Mouse (Mus musculus) spleen, adult 2 months (tissue): Measurements from ENCODE around the gene Gcm1. TPM values are rescaled to one million over a fixed set of nuclear protein-coding genes. Genes with fewer than 3 reads are reported as not detected.
"Not testable (repeated sequence)": the region's sequence is repeated elsewhere in the genome, so short reads cannot be mapped to it uniquely, and the experiment has no call there.

ENCODE experiments used
- DNase-seq, 2 experiments: peaks; one replicate each; pipeline versions ENCODE4 v3.0.0 to v3.0.0-alpha.2; 2012 to 2021; ENCODE audit warnings: low spot score in 2 of 2, low read depth in 1 of 2
- H3K27ac ChIP-seq: fragments of 200-500 bp; 2 replicates; pipeline ENCODE4 v1.5.1; 2012; ENCODE audit warnings: low read length, inconsistent platforms; ENCODE audit not compliant: insufficient read depth
- H3K27me3 ChIP-seq: fragments of 200-500 bp; 2 replicates; pipeline ENCODE4 v1.6.1; 2012; ENCODE audit warnings: mild to moderate bottlenecking, moderate library complexity, low read length, inconsistent platforms; ENCODE audit not compliant: control insufficient read depth, insufficient read depth
- H3K36me3 ChIP-seq: fragments of 200-500 bp; 2 replicates; pipeline ENCODE4 v1.6.1; 2012; ENCODE audit warnings: mild to moderate bottlenecking, low read length, inconsistent platforms; ENCODE audit not compliant: control insufficient read depth, insufficient read depth
- H3K4me1 ChIP-seq: fragments of 200-500 bp; 2 replicates; pipeline ENCODE4 v1.6.1; 2011; ENCODE audit warnings: inconsistent platforms; ENCODE audit not compliant: control insufficient read depth, insufficient read depth, insufficient read length
- H3K4me3 ChIP-seq: fragments of 200-500 bp; 2 replicates; pipeline ENCODE4 v1.5.1; 2011; ENCODE audit warnings: mild to moderate bottlenecking, inconsistent platforms; ENCODE audit not compliant: insufficient read depth, insufficient read length; ENCODE audit errors: extremely low read depth
- CTCF ChIP-seq: fragments of 200-500 bp; IDR thresholded peaks from 2 replicates; pipeline ENCODE4 v1.5.1; 2011; ENCODE audit warnings: mild to moderate bottlenecking, inconsistent platforms; ENCODE audit not compliant: insufficient read depth, insufficient read length, insufficient replicate concordance; ENCODE audit errors: extremely low read depth
- POLR2A ChIP-seq: fragments of 200-500 bp; IDR thresholded peaks from 2 replicates; pipeline ENCODE4 v1.6.1; 2011; ENCODE audit warnings: low read depth, low read length, inconsistent platforms
- WGBS: fragments of 180-500 bp; shearing (Covaris S2); methylation state at CpG from one replicate; pipeline ENCODE4 v1.1.7; 2018; 5-methylcytosine and 5-hydroxymethylcytosine counted together
- polyA plus RNA-seq: library from polyadenylated mRNA; depleted of rRNA; stranded (reverse); fragments of >200 nt; gene quantifications from 2 replicates; pipeline ENCODE4 v1.2.3, GENCODE M21; 2012

Gcm1 gene
- polyA plus RNA-seq, 1 experiment, result not detected

GRCm38 (mm10) chr9:78064121-78064520 lies 12.4 kb downstream of the Gcm1 start:
- 85% methylated on average over 10 of the region's 10 CpGs for WGBS
- H3K4me3 ChIP-seq, result no peak overlapping the region
- no peak for TF ChIP-seq POLR2A
- no peak for TF ChIP-seq CTCF
- H3K36me3 ChIP-seq, result no peaks in the 10 kb centered on the region
- no peaks in the 10 kb centered on the region for H3K27me3 ChIP-seq
- DNase-seq, result no peak
- no peaks in the 10 kb centered on the region for H3K4me1 ChIP-seq
- H3K27ac ChIP-seq, result no peak overlapping the region

GRCm38 (mm10) chr9:78070496-78070895 lies 18.8 kb downstream of the Gcm1 start:
- no peak for TF ChIP-seq CTCF
- no peak for TF ChIP-seq POLR2A
- H3K36me3 ChIP-seq, result no peaks in the 10 kb centered on the region
- 59% methylated on average over 5 of the region's 5 CpGs for WGBS
- no peak overlapping the region for H3K27ac ChIP-seq
- H3K27me3 ChIP-seq, result no peaks in the 10 kb centered on the region
- DNase-seq, result no peak
- peaks cover 2% of the 10 kb centered on the region; the same call in 1 of the 2 replicates for H3K4me1 ChIP-seq
- no peak overlapping the region for H3K4me3 ChIP-seq

GRCm38 (mm10) chr9:78071626-78072025 lies 19.9 kb downstream of the Gcm1 start:
- no peak for DNase-seq
- no peaks in the 10 kb centered on the region for H3K27me3 ChIP-seq
- TF ChIP-seq CTCF (no peak), POLR2A (no peak)
- H3K36me3 ChIP-seq, result no peaks in the 10 kb centered on the region
- peaks cover 2% of the 10 kb centered on the region; the same call in 1 of the 2 replicates for H3K4me1 ChIP-seq
- no peak overlapping the region for H3K4me3 ChIP-seq
- 34% methylated on average over 4 of the region's 4 CpGs for WGBS
- H3K27ac ChIP-seq, result no peak overlapping the region

- 62% methylated on average over 3 of the region's 3 CpGs for WGBS
- not testable (repeated sequence) for H3K4me3 ChIP-seq, H3K36me3 ChIP-seq, H3K27ac ChIP-seq, H3K27me3 ChIP-seq, DNase-seq, H3K4me1 ChIP-seq
These were observed 21.6 kb downstream of the Gcm1 start for GRCm38 (mm10) chr9:78073291-78073690.

DNA sequence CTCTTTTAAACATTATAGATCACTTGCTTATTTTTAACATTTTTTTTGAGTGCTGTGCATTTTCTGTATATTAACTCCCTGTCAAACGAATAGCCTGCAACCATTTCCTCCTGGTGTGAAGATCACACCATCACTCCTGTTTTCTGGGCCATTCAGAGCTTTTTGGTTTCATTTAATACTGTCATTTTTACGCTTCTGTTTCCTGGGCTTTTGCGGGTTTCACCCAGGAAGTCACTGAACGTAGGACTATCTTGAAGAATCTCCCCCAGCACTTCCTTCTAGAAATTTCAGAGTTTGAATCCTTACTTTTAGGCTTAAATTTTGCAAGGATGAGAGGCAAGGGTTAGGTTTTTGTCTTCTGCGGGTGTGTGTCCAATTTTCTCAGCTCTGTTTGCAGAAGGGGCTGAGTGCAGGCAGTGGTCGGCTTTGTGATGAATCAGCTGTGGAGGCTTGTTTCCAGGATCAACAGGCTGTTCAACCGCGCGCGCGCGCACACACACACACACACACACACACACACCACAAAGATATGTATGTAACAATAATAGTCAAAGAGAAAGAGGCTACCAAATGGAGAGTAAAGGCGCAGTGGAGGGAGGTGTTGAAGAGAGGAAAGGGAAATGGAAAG lies 22.1 kb downstream of the Gcm1 start:
- no peak for DNase-seq
- no peaks in the 10 kb centered on the region for H3K27me3 ChIP-seq
- H3K27ac ChIP-seq, result no peak overlapping the region
- H3K36me3 ChIP-seq, result no peaks in the 10 kb centered on the region
- peaks cover 2% of the 10 kb centered on the region; the same call in 1 of the 2 replicates for H3K4me1 ChIP-seq
- WGBS, result 39% methylated on average over 13 of the region's 13 CpGs
- TF ChIP-seq CTCF, result no peak
- no peak for TF ChIP-seq POLR2A
- H3K4me3 ChIP-seq, result no peak overlapping the region

DNA sequence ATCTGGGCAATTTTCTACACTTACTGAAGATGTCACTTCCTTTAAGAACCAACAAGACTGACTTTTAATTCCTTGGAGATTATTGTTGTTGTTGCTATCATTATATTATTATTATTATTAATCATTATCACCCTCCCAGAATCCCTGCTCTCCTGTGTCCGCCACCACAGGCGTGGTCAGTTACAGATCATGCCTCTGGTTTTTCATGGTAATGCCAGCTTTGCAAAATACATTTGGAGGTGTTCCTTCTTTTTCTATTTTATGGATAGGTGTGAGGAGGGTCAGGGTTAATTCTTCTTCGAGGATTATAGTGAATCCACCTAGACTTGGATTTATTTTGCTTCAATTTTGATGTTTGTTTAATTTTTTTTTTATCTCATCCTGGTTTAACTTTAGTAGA lies 23.5 kb downstream of the Gcm1 start:
- peaks cover 2% of the 10 kb centered on the region; the same call in 1 of the 2 replicates for H3K4me1 ChIP-seq
- no peak for DNase-seq
- no peaks in the 10 kb centered on the region for H3K36me3 ChIP-seq
- 91% methylated on average over 3 of the region's 3 CpGs for WGBS
- TF ChIP-seq CTCF (no peak), POLR2A (no peak)
- no peaks in the 10 kb centered on the region for H3K27me3 ChIP-seq
- no peak overlapping the region for H3K4me3 ChIP-seq
- no peak overlapping the region for H3K27ac ChIP-seq

DNA sequence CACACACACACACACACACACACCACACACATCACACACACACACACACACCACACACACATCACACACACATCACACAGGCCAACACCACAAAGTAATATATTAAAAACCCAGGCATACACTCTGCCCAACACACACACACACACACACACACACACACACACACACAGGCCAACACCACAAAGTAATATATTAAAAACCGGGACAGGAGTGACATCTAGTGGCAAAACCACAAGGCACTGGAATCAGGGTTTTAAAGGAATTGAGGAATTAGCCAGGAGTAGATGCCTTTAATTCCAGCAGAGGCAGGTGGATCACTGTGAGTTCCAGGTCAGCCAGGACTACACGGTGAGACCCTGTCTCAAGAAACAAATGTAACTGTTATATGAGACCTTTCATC lies 26.5 kb downstream of the Gcm1 start:
- Histone ChIP-seq H3K36me3 (peaks cover 3% of the 10 kb centered on the region), H3K27ac (no peak overlapping the region), H3K27me3 (no peaks in the 10 kb centered on the region), H3K4me1 (peaks cover 2% of the 10 kb centered on the region; the same call in 1 of the 2 replicates), H3K4me3 (no peak overlapping the region)
- TF ChIP-seq CTCF (no peak), POLR2A (no peak)
- 31% methylated on average over 2 of the region's 2 CpGs for WGBS
- DNase-seq, result no peak
